Mouse (Mus musculus) hindbrain, embryonic 12.5 days (tissue): ENCODE data around the gene Eral1. TPM values are rescaled to one million over a fixed set of nuclear protein-coding genes. Genes with fewer than 3 reads are reported as not detected.

Experiments
- ATAC-seq: fragments of 200-750 bp; cut with Nextera tagmentation; 2 replicates; pipeline ENCODE4 v1.8.0; 2017; ENCODE audit warnings: moderate TSS enrichment; ENCODE audit not compliant: low FRiP score
- H3K27ac ChIP-seq: fragments of 300-500 bp; sonication (generic); 2 replicates; pipeline ENCODE4 v1.5.1; 2016; ENCODE audit warnings: mild to moderate bottlenecking
- H3K27me3 ChIP-seq: fragments of 300-500 bp; sonication (generic); 2 replicates; pipeline ENCODE4 v1.6.1; 2016; ENCODE audit warnings: mild to moderate bottlenecking
- H3K36me3 ChIP-seq: fragments of 300-500 bp; sonication (generic); 2 replicates; pipeline ENCODE4 v1.6.1; 2016; ENCODE audit warnings: mild to moderate bottlenecking
- H3K4me1 ChIP-seq: fragments of 300-500 bp; sonication (generic); 2 replicates; pipeline ENCODE4 v1.6.1; 2016
- H3K4me2 ChIP-seq: fragments of 300-500 bp; sonication (generic); replicated peaks from 2 replicates; pipeline ENCODE4 v1.6.1; 2016; ENCODE audit warnings: mild to moderate bottlenecking
- H3K4me3 ChIP-seq: fragments of 300-500 bp; sonication (generic); 2 replicates; pipeline ENCODE4 v1.5.1; 2016; ENCODE audit warnings: mild to moderate bottlenecking
- H3K9ac ChIP-seq: fragments of 300-500 bp; sonication (generic); 2 replicates; pipeline ENCODE4 v1.6.1; 2016; ENCODE audit warnings: mild to moderate bottlenecking, moderate library complexity
- H3K9me3 ChIP-seq: fragments of 300-500 bp; sonication (generic); replicated peaks from 2 replicates; pipeline ENCODE4 v1.6.1; 2016; ENCODE audit warnings: mild to moderate bottlenecking
- WGBS: fragments of 180-500 bp; shearing (Covaris S2); methylation state at CpG from one replicate; pipeline ENCODE4 v1.1.7; 2016; 5-methylcytosine and 5-hydroxymethylcytosine counted together
- polyA plus RNA-seq: library from polyadenylated mRNA; unstranded; fragments of >200 nt; fragmentation: Nextera tagmentation; extraction: Ambion mirVana; gene quantifications from 2 replicates; pipeline ENCODE4 v1.2.1, GENCODE M21; 2016

Gene Eral1
- polyA plus RNA-seq, 1 experiment from 2014 or later: 31.8 TPM

DNA sequence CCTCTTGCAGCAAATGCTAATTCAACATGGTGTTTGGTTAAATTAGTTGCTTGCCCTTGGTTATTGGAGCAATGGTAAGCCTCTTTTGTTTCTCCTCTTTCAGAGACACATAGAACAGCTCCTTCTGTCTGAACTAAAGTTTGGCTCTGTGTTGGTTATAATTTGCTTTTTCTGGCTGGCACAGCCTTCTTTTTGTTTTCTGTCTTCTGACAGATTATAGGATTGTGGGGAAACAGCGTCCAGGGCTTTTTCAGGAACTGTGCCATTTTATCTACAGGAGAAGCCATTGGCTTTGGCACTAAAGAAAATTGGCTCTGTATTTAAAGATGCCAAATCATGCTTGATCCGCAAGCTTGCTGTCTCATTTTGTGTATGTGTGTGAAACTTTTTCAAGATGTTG lies 33.4 kb upstream of the Eral1 start:
- WGBS: 81% methylated on average over 2 of the region's 2 CpGs
- H3K27me3 ChIP-seq: no peaks in the 10 kb centered on the region
- H3K36me3 ChIP-seq: no peaks in the 10 kb centered on the region
- no peak overlapping the region for H3K4me2 ChIP-seq
- H3K9me3 ChIP-seq: no peaks in the 10 kb centered on the region
- H3K4me3 ChIP-seq: no peak overlapping the region
- H3K27ac ChIP-seq: peak overlapping the region; percentile 44; the same call in 1 of the 2 replicates
- H3K4me1 ChIP-seq: peaks cover 29% of the 10 kb centered on the region
- ATAC-seq: no peak
- no peak overlapping the region for H3K9ac ChIP-seq

DNA sequence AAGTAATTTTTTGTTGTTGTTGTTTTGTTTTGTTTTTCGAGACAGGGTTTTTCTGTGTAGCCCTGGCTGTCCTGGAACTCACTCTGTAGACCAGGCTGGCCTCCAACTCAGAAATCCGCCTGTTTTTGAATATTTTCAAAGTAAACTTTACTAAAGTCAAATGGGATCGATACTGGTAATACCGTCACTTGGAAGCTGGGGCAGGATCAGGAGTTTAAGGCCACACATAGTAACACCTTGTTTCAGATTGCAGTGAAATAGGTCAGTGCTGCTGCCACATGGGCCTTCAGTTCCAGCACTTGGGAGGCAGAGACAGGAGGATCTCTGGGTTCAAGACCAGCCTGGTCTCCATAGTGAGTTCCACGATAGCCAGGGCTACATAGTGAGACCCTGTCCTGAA lies 24.3 kb upstream of the Eral1 start:
- no peak overlapping the region for H3K4me3 ChIP-seq
- ATAC-seq: no peak
- peaks cover 5% of the 10 kb centered on the region; the same call in 1 of the 2 replicates for H3K36me3 ChIP-seq
- H3K9me3 ChIP-seq: no peaks in the 10 kb centered on the region
- no peaks in the 10 kb centered on the region for H3K27me3 ChIP-seq
- no peak overlapping the region for H3K27ac ChIP-seq
- H3K4me2 ChIP-seq: no peak overlapping the region
- no peaks in the 10 kb centered on the region for H3K4me1 ChIP-seq
- no peak overlapping the region for H3K9ac ChIP-seq
- 95% methylated on average over 5 of the region's 5 CpGs for WGBS

DNA sequence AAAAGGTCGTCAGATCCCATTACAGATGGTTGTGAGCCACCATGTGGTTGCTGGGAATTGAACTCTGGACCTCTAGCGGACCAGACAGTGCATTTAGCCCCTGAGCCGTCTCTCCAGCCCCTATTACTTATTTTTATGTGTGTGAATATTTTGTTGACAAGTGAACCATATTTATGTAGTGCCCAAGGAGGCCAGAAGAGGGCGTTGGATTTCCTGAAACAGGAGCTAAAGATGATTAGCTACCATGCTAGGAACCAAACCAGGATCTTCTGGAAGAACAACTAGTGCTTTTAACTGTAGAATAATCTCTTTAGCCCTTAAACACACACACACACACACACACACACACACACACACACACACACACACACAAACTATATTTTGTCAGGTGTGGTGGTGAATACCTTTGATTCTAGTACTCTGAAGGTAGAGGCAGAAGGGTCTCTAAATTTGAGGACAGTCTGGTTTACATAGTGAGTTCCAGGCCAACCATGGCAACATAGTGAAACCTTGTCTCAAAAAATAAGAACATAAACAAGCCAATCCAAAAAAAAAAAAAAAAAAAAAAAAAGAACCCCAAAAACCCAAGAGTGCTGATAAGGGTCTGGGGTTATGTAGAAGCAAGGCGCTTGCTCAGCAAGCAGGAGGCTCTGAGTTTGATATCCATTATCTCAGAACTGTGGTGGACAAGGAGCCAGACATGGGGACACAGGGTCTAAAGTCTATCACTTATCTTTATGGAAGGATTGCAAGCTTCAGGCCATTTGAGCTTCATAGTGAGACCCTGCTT lies 23.0 kb upstream of the Eral1 start:
- 67% methylated on average over 5 of the region's 5 CpGs for WGBS
- no peak for ATAC-seq
- no peak overlapping the region for H3K9ac ChIP-seq
- no peak overlapping the region for H3K27ac ChIP-seq
- H3K4me1 ChIP-seq: no peaks in the 10 kb centered on the region
- H3K27me3 ChIP-seq: no peaks in the 10 kb centered on the region
- H3K9me3 ChIP-seq: no peaks in the 10 kb centered on the region
- no peak overlapping the region for H3K4me2 ChIP-seq
- H3K4me3 ChIP-seq: no peak overlapping the region
- H3K36me3 ChIP-seq: peaks cover 5% of the 10 kb centered on the region; the same call in 1 of the 2 replicates

DNA sequence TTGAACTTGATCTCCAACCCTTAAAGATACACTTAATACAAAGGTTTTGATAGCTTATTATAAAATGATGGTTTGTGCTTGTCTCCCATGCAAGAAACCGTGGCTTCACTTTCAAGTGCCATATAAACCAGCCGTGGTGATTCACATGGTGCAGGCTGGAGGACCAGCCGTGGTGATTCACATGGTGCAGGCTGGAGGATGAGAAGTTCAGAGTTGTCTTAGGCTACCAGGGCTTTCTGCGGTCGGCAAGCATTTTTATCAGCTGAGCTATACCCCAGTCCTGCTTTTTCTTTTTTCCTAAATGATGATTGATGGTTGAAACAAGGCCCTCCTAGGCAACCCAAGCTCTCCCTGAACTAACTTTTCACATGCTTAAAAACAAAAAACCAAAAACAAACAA lies 22.0 kb upstream of the Eral1 start:
- peaks cover 3% of the 10 kb centered on the region; the same call in 1 of the 2 replicates for H3K4me1 ChIP-seq
- H3K4me2 ChIP-seq: no peak overlapping the region
- no peaks in the 10 kb centered on the region for H3K27me3 ChIP-seq
- 91% methylated on average over 5 of the region's 5 CpGs for WGBS
- H3K9ac ChIP-seq: no peak overlapping the region
- H3K9me3 ChIP-seq: no peaks in the 10 kb centered on the region
- ATAC-seq: no peak
- 0 out of 2 replicates have a peak, but pooled peaks cover 2% of the 10 kb centered on the region for H3K36me3 ChIP-seq
- no peak overlapping the region for H3K27ac ChIP-seq
- H3K4me3 ChIP-seq: no peak overlapping the region

DNA sequence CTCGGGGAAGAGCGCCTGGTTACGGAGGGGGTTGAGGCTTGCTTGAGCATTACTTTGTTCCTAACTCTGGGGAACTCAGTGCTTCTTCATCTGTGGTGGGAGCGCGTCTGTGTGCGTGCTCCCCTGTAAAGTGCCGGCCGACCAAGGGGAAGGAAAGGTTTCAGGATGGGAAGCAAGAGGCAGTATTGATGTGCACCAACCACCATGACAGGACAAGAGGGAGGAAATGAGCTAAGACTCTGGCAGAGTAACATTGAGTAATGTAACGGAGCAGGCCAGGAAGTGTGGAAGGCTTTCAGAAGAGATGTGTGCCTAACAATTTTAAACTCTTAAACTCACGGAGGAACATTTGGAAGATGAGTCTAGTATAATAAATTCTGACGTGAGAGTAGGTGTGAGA lies 20.6 kb upstream of the Eral1 start:
- no peaks in the 10 kb centered on the region for H3K9me3 ChIP-seq
- H3K36me3 ChIP-seq: 0 out of 2 replicates have a peak, but pooled peaks cover 2% of the 10 kb centered on the region
- 94% methylated on average over 11 of the region's 11 CpGs for WGBS
- no peaks in the 10 kb centered on the region for H3K27me3 ChIP-seq
- no peak for ATAC-seq
- no peak overlapping the region for H3K27ac ChIP-seq
- H3K4me2 ChIP-seq: no peak overlapping the region
- no peak overlapping the region for H3K4me3 ChIP-seq
- no peak overlapping the region for H3K9ac ChIP-seq
- peaks cover 17% of the 10 kb centered on the region for H3K4me1 ChIP-seq

DNA sequence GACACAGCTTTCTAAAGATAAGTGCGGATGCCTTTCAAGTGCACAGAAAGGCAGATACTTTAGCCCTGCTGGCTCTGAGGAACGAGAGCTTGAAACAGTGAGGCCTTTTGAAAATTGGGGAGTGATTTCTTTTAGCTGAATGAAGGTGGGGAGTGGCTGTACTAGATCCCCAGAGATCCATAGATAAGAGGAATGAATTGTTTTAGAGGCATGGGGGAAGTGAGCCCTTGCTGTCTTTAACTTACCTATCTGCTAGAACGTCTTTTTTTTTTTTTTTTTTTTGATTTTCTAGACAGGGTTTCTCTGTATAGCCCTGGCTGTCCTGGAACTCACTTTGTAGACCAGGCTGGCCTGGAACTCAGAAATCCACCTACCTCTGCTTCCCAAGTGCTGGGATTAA lies 16.9 kb upstream of the Eral1 start:
- no peak overlapping the region for H3K27ac ChIP-seq
- WGBS: 66% methylated on average over 3 of the region's 3 CpGs
- H3K4me3 ChIP-seq: 0 out of 2 replicates have a peak overlapping the region, but pooled peaks have one; percentile 1
- H3K4me1 ChIP-seq: peaks cover 22% of the 10 kb centered on the region
- H3K9ac ChIP-seq: peak overlapping the region; percentile 39; the same call in 1 of the 2 replicates
- H3K27me3 ChIP-seq: no peaks in the 10 kb centered on the region
- 0 out of 2 replicates have a peak, but pooled peaks cover 2% of the 10 kb centered on the region for H3K36me3 ChIP-seq
- no peak for ATAC-seq
- H3K9me3 ChIP-seq: no peaks in the 10 kb centered on the region
- peak overlapping the region; percentile 60 for H3K4me2 ChIP-seq

DNA sequence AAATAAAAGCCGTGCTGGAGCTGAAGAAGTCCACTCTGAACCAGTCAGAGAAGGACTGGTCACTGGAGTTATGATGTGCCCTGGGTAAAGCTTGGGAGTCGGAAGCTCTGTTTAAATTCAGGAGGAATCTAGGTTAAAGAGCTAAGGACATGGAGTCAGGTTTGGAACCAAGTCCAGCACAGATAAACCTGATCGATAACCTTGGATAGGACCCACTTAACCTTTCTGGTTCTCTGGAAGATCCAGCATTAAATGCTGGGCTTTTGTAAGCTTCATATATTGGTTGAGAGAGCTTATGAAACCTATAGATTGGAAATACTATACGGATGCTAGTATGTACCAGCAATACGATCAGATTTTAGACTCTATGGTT lies 14.9 kb upstream of the Eral1 start:
- H3K27me3 ChIP-seq: 0 out of 2 replicates have a peak, but pooled peaks cover 3% of the 10 kb centered on the region
- peak overlapping the region; percentile 89 for H3K27ac ChIP-seq
- 0 out of 2 replicates have a peak, but pooled peaks cover 2% of the 10 kb centered on the region for H3K36me3 ChIP-seq
- H3K4me3 ChIP-seq: peak overlapping the region; percentile 77
- H3K9me3 ChIP-seq: no peaks in the 10 kb centered on the region
- no peak; the same call in 1 of the 2 replicates for ATAC-seq
- H3K9ac ChIP-seq: peak overlapping the region; percentile 88
- H3K4me2 ChIP-seq: peak overlapping the region; percentile 60
- H3K4me1 ChIP-seq: peaks cover 22% of the 10 kb centered on the region
- 35% methylated on average over 5 of the region's 5 CpGs for WGBS

DNA sequence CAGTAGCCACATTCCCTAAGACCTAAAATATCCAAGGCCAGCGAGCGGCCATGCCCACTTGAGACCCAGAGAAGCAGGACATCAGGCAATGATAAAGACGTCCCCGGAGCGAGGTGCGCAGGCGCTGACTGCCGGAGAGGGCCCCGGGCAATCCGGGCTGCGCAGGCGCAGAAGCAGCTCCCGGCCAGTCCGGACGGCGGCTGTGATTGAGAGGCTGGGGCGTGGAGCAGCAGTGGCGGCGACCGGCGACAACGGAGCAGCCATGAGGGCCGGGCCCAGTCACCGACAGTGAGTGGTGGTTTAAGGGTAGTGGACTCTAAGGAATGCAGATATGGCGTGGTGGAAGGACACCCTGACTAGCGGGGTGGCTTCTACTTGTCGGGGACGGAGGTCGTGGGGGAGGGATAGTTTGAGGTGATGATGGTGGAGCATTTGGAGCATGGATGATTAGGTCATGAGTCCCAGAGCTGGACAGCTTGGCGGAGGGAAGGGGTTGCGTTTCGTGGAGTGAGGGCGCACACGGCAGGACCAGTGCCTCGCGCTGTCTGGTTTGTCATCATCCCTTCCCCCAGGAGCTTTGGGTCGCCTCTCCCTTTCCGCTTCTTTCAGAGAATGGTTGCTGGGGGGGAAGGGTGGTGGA lies 14.4 kb upstream of the Eral1 start, which contains the start of gene Fam222b:
Fam222b (plus strand) TSS at position 157 of the 640 bp plus-strand sequence.
- Histone ChIP-seq H3K27me3 (0 out of 2 replicates have a peak, but pooled peaks cover 3% of the 10 kb centered on the region), H3K9ac (peak within 1 kb of the TSS; percentile 88), H3K36me3 (0 out of 2 replicates have a peak, but pooled peaks cover 2% of the 10 kb centered on the region), H3K9me3 (no peaks in the 10 kb centered on the region), H3K4me2 (peak within 1 kb of the TSS; percentile 60), H3K4me1 (peaks cover 22% of the 10 kb centered on the region), H3K27ac (peak within 1 kb of the TSS; percentile 89), H3K4me3 (peak within 1 kb of the TSS; percentile 77)
- peak; percentile 95 for ATAC-seq
- under 1% methylated on average over 38 of the region's 38 CpGs for WGBS

DNA sequence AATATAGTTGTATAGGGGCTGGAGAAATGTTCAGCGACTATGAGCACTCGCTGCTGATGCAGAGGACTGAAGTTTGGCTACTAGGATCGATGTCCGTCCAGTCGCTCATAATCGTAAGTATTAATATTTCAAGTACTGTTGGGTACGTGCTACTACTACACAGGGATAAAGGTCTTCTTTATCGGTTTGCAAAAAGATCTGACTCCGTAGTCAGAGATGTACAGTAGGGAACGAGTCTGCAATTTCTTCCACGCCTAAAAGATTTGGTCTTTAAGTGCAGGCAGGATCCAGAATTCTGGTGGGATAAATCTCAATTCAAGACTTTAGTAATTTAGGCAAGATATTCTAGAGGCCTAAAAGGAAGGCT lies 13.9 kb upstream of the Eral1 start:
- no peak; the same call in 1 of the 2 replicates for ATAC-seq

DNA sequence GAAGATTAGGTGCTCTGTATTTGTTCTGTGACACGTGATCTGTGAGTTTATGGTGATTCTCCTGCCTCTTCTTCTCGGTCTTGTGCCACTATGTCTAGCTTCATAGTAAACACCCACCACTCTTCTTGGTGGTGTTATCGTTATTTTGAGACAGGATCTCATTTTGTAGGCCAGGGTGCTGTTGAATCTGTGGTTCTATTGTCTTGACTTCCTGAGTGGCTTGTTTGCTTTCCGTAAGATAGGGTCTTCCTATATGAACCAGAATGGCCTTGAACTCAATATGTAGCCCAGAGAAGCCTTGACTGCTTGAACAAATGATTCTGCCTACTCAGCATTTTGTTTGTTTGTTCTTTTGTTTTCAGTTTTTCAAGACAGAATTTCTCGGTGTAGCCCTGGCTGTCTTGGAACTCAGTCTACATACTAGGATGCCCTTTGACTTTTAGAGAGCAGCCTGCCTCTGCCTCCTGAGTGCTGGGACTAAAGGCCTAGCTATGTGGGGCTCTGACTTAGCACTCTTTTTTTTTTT lies 7.6 kb upstream of the Eral1 start:
- Histone ChIP-seq H3K9ac (no peak overlapping the region), H3K9me3 (no peaks in the 10 kb centered on the region), H3K36me3 (no peaks in the 10 kb centered on the region), H3K4me1 (no peaks in the 10 kb centered on the region), H3K27me3 (0 out of 2 replicates have a peak, but pooled peaks cover 7% of the 10 kb centered on the region), H3K4me2 (no peak overlapping the region), H3K4me3 (no peak overlapping the region), H3K27ac (no peak overlapping the region)
- 86% methylated on average over 5 of the region's 5 CpGs for WGBS
- no peak for ATAC-seq

More for the DNA sequence above, 13.9 kb upstream of the Eral1 start:
- H3K9ac ChIP-seq: peak overlapping the region; percentile 88
- H3K27ac ChIP-seq: peak overlapping the region; percentile 89; the same call in 1 of the 2 replicates
- H3K27me3 ChIP-seq: 0 out of 2 replicates have a peak, but pooled peaks cover 3% of the 10 kb centered on the region
- H3K9me3 ChIP-seq: no peaks in the 10 kb centered on the region
- no peaks in the 10 kb centered on the region for H3K36me3 ChIP-seq
- H3K4me2 ChIP-seq: peak overlapping the region; percentile 60
- 52% methylated on average over 11 of the region's 11 CpGs for WGBS
- H3K4me1 ChIP-seq: peaks cover 22% of the 10 kb centered on the region
- peak overlapping the region; percentile 77 for H3K4me3 ChIP-seq

DNA sequence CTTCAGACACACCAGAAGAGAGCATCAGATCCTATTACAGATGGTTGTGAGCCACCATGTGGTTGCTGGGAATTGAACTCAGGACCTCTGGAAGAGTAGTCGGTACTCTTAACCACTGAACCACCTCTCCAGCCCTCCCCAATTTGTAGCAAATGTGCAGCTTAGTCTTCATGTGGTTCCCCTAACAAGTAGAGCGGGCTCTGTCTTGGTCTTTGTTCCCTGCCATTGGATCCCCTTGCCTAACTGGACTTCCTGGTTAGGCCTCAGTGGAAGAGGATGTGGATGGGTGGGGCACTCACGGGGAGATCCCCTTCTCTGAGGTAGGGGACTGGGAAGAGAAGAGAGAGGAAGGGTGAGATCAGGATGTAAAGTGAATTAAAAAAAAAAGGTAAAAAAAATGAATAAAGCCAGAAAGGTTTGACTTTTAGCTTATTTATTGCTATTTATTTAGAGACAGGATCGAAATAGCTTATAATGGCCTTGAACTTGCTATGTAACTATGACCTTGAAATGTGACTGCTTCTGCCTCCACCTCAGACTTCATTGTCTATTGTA lies 6.8 kb upstream of the Eral1 start:
- Histone ChIP-seq H3K27ac (no peak overlapping the region), H3K36me3 (no peaks in the 10 kb centered on the region), H3K9ac (no peak overlapping the region), H3K4me3 (no peak overlapping the region), H3K4me1 (no peaks in the 10 kb centered on the region), H3K9me3 (no peaks in the 10 kb centered on the region), H3K27me3 (0 out of 2 replicates have a peak, but pooled peaks cover 7% of the 10 kb centered on the region), H3K4me2 (no peak overlapping the region)
- 81% methylated on average over 4 of the region's 4 CpGs for WGBS
- no peak for ATAC-seq

DNA sequence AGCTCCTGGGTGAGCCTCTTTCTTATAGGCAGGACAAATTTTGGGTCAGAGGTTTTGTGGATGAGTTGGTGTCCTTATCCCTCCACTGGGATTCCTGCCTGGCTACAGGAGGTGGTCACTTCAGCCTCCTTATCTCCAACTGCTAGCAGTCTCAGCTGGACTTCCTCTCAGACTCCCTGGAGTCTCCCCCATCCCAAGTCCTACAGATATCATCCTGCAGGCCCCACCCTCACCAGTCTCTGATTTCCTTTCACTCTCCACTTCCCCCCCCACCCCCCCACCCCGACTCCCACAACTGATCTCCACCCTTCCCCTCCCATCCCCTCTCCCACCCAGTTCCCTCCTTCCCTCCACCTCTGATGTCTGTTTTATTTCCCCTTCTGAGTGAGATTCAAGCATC lies 3.4 kb upstream of the Eral1 start:
- Histone ChIP-seq H3K9me3 (no peaks in the 10 kb centered on the region), H3K4me3 (no peak overlapping the region), H3K4me1 (peaks cover 8% of the 10 kb centered on the region), H3K27me3 (0 out of 2 replicates have a peak, but pooled peaks cover 3% of the 10 kb centered on the region), H3K36me3 (no peaks in the 10 kb centered on the region), H3K4me2 (no peak overlapping the region), H3K9ac (no peak overlapping the region), H3K27ac (no peak overlapping the region)
- WGBS: 25% methylated on average over 1 of the region's 1 CpGs
- ATAC-seq: no peak
